Mouse (Mus musculus) limb, embryonic 14.5 days (tissue): Measurements from ENCODE around the gene Galnt18. TPM values are rescaled to one million over a fixed set of nuclear protein-coding genes. Genes with fewer than 3 reads are reported as not detected.

ENCODE experiments used
- ATAC-seq: fragments of 200-750 bp; cut with Nextera tagmentation; 2 replicates; pipeline ENCODE4 v1.8.0; 2017; ENCODE audit warnings: low read depth, moderate number of reproducible peaks, moderate TSS enrichment; ENCODE audit not compliant: low FRiP score
- DNase-seq: peaks from one replicate; pipeline ENCODE4 v3.0.0-alpha.2; 2015; ENCODE audit warnings: low spot score
- H3K27ac ChIP-seq: fragments of 300-500 bp; sonication (generic); replicated peaks from 2 replicates; pipeline ENCODE4 v1.5.1; 2014; ENCODE audit warnings: low read depth, mild to moderate bottlenecking, low read length, moderate library complexity, mixed read lengths
- H3K27me3 ChIP-seq: fragments of 300-500 bp; sonication (generic); 2 replicates; pipeline ENCODE4 v1.6.1; 2014; ENCODE audit warnings: low read length, mixed read lengths; ENCODE audit not compliant: control insufficient read depth, insufficient read depth
- H3K36me3 ChIP-seq: fragments of 300-500 bp; sonication (generic); 2 replicates; pipeline ENCODE4 v1.6.1; 2014; ENCODE audit warnings: mild to moderate bottlenecking, low read length, moderate library complexity, mixed read lengths; ENCODE audit not compliant: control insufficient read depth, insufficient read depth
- H3K4me1 ChIP-seq: fragments of 300-500 bp; sonication (generic); 2 replicates; pipeline ENCODE4 v1.6.1; 2014; ENCODE audit warnings: antibody characterized with exemption, low read length, mixed read lengths; ENCODE audit not compliant: control insufficient read depth, insufficient read depth
- H3K4me2 ChIP-seq: fragments of 300-500 bp; sonication (generic); replicated peaks from 2 replicates; pipeline ENCODE4 v1.6.1; 2014; ENCODE audit warnings: low read depth, mild to moderate bottlenecking, low read length, moderate library complexity; ENCODE audit not compliant: severe bottlenecking
- H3K4me3 ChIP-seq: fragments of 300-500 bp; sonication (generic); replicated peaks from 2 replicates; pipeline ENCODE4 v1.5.1; 2014; ENCODE audit warnings: low read length
- H3K9ac ChIP-seq: fragments of 300-500 bp; sonication (generic); 2 replicates; pipeline ENCODE4 v1.6.1; 2014; ENCODE audit warnings: mild to moderate bottlenecking, low read depth, low read length, moderate library complexity; ENCODE audit not compliant: severe bottlenecking
- H3K9me3 ChIP-seq: fragments of 300-500 bp; sonication (generic); 2 replicates; pipeline ENCODE4 v1.6.1; 2016; ENCODE audit warnings: low read length; ENCODE audit not compliant: control insufficient read depth
- POLR2A ChIP-seq: fragments of 200-500 bp; IDR thresholded peaks from 2 replicates; pipeline ENCODE4 v1.8.0; 2012; ENCODE audit warnings: inconsistent platforms, mild to moderate bottlenecking, moderate library complexity, borderline replicate concordance; ENCODE audit not compliant: insufficient read depth, insufficient read length; ENCODE audit errors: extremely low read depth
- WGBS: fragments of 180-500 bp; shearing (Covaris S2); extraction: QIAGEN DNeasy Blood & Tissue Kit; methylation state at CpG from one replicate; pipeline ENCODE4 v1.1.7; 2014; 5-methylcytosine and 5-hydroxymethylcytosine counted together
- polyA plus RNA-seq, 2 experiments: library from polyadenylated mRNA; depleted of rRNA in 1 of 2; stranded (reverse) in 1 of 2; unstranded in 1 of 2; fragments of >200 nt; fragmentation: Nextera tagmentation in 1 of 2; extraction: Ambion mirVana in 1 of 2; gene quantifications; 2 replicates each; pipeline versions ENCODE4 v1.2.1 to v1.2.3; 2012 to 2014

Galnt18 gene
- polyA plus RNA-seq (2012; rRNA removed) (24.7 and 25.8 TPM in 2 replicates), polyA plus RNA-seq (2014; fragmentation: Nextera tagmentation; extraction: Ambion mirVana) (19.1 and 19.6 TPM in 2 replicates)

DNA sequence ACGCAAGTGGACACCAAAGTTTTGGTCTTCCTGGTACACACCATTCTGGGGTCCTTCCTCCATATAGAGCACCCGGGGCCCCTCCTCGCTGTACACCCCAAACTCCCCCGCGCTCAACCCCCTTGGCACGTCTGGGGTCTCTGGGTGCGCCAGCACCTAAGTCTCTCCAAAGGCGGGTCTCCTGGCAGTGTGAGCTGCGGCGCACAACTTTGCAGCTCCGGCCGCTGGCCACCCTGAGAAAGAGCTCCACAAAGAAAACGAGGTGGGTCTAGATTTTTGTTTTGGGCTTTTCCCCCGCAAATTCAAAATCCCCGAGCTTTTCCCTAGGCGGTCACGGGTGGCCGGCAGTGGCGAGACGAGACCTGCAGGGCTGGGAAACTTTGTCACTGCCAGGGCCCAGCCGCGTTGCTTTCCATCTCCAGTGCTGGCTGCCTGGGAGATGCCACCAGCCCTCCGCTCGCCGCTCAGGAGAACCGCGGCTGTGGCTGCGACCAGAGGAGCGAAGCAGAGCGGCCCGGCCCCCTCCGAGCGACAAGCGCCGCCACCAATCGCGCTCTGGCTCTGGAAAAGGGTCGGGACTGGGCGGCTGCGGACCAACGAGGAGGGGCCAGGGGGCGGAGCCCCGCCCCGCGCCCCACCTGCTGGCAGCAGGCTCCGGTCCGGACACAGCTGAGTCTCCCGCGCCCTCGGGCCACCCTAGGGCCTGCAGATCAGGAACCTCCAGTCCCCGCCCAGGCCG is at the start of gene Galnt18:
Gene Galnt18, minus strand, starts transcription at position 474 of the 739 bp plus-strand sequence.
- no peaks in the 10 kb centered on the region for H3K36me3 ChIP-seq
- 2% methylated on average over 44 of the region's 52 CpGs for WGBS
- H3K4me3 ChIP-seq = peak within 1 kb of the TSS; percentile 45
- peak; percentile 63; the same call in 1 of the 2 replicates for TF ChIP-seq POLR2A
- H3K27me3 ChIP-seq = peaks cover 21% of the 10 kb centered on the region
- DNase-seq (peak; percentile 92), ATAC-seq (peak; percentile 98)
- peak within 1 kb of the TSS; percentile 97 for H3K4me2 ChIP-seq
- H3K9ac ChIP-seq = peak within 1 kb of the TSS; percentile 62
- H3K4me1 ChIP-seq = peaks cover 8% of the 10 kb centered on the region; the same call in 1 of the 2 replicates
- 0 out of 2 replicates have a peak within 1 kb of the TSS, but pooled peaks have one; percentile 38 for H3K27ac ChIP-seq
- no peaks in the 10 kb centered on the region for H3K9me3 ChIP-seq

- Histone ChIP-seq H3K27me3 (no peaks in the 10 kb centered on the region), H3K36me3 (no peaks in the 10 kb centered on the region), H3K9me3 (no peaks in the 10 kb centered on the region), H3K4me3 (no peak overlapping the region), H3K4me2 (no peak overlapping the region), H3K27ac (no peak overlapping the region), H3K4me1 (no peaks in the 10 kb centered on the region), H3K9ac (no peak overlapping the region)
- WGBS = 94% methylated on average over 1 of the region's 1 CpGs
- no peak for ATAC-seq
- TF ChIP-seq POLR2A = no peak
- DNase-seq = no peak
Measured at GRCm38 (mm10) chr7:111827337-111827736, 47.6 kb upstream of the Galnt18 start.

DNA sequence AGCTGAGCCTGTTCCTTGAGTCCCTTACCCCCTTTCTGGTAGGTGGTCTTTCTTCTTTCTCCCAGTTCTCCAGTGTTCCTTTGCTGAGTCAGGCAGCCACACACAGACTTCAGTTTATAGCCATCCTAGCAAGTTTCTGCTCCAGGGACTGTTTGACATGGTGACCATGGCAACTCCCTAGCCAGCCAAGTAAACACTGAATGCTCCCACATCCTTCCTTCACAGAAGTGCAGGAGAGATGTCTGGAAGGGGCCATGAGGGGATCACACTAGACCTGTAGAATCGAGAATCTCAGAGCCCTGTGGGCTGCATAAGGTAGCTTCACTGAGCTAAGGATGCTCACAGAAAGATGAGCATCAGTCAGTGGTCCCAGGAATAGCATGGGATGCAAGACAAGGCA is 33.3 kb upstream of the Galnt18 start:
- ATAC-seq (peak; percentile 60; the same call in 1 of the 2 replicates), DNase-seq (peak; percentile 15)
- no peak overlapping the region for H3K4me3 ChIP-seq
- no peak overlapping the region for H3K4me2 ChIP-seq
- H3K27ac ChIP-seq = no peak overlapping the region
- peaks cover 10% of the 10 kb centered on the region; the same call in 1 of the 2 replicates for H3K4me1 ChIP-seq
- H3K27me3 ChIP-seq = no peaks in the 10 kb centered on the region
- H3K9ac ChIP-seq = no peak overlapping the region
- TF ChIP-seq POLR2A = no peak
- WGBS = 57% methylated on average over 1 of the region's 1 CpGs
- H3K36me3 ChIP-seq = no peaks in the 10 kb centered on the region
- H3K9me3 ChIP-seq = no peaks in the 10 kb centered on the region

- H3K9ac ChIP-seq = no peak overlapping the region
- DNase-seq (no peak), ATAC-seq (no peak)
- no peaks in the 10 kb centered on the region for H3K36me3 ChIP-seq
- no peak overlapping the region for H3K4me3 ChIP-seq
- no peaks in the 10 kb centered on the region for H3K27me3 ChIP-seq
- WGBS = 36% methylated on average over 2 of the region's 2 CpGs
- peaks cover 10% of the 10 kb centered on the region; the same call in 1 of the 2 replicates for H3K4me1 ChIP-seq
- TF ChIP-seq POLR2A = no peak
- H3K27ac ChIP-seq = no peak overlapping the region
- no peaks in the 10 kb centered on the region for H3K9me3 ChIP-seq
- no peak overlapping the region for H3K4me2 ChIP-seq
Measured at GRCm38 (mm10) chr7:111811036-111811435, 31.3 kb upstream of the Galnt18 start.

DNA sequence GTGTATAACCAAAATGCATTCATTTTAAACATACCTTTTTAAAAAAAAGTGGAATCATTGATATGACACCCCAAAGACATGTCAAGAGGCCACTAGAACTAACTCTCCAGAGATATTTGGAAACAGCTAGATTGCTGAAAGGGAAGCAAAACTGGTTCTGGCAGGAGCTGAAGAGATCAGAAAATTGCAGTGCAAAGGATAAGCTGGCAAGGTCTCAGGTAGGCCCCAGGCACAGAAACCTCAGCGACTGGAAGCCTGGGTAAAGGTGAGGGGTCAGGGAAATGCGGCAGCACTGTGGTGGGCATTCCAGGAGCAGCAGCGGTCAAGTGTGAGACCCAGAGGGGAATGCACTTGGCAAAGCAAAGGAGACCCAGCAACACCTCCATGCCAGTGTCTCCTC is 30.0 kb upstream of the Galnt18 start:
- DNase-seq = no peak
- Histone ChIP-seq H3K36me3 (no peaks in the 10 kb centered on the region), H3K4me3 (no peak overlapping the region), H3K9me3 (no peaks in the 10 kb centered on the region), H3K27me3 (no peaks in the 10 kb centered on the region), H3K27ac (no peak overlapping the region), H3K9ac (no peak overlapping the region), H3K4me1 (peaks cover 10% of the 10 kb centered on the region; the same call in 1 of the 2 replicates), H3K4me2 (no peak overlapping the region)
- no peak for TF ChIP-seq POLR2A
- 66% methylated on average over 3 of the region's 3 CpGs for WGBS
- ATAC-seq = no peak
